ENCODE assay signal across 8 mouse cellular contexts in genomic region chr10:13473833-13474567, GRCm38 (mm10). TPM values are rescaled to one million over a fixed set of nuclear protein-coding genes. Genes with fewer than 3 reads are reported as not detected.
A peak's percentile ranks its signal among the peaks of the same experiment; 100 is the strongest.
DNase-seq lines count a peak whose midpoint lies in the region; ATAC-seq and TF ChIP-seq lines count a peak whose summit lies in the region.

TSS of gene Phactr2 (minus strand) at chr10:13474412.

- peak within 1 kb of the TSS; percentile 73 for H3K9ac ChIP-seq in embryonic facial prominence, embryonic 12.5 days
- peak within 1 kb of the TSS; percentile 69 for H3K9ac ChIP-seq in heart, embryonic 14.5 days (ENCODE audit: low read length)
- peak within 1 kb of the TSS; percentile 80 for H3K9ac ChIP-seq in kidney, postnatal 0 days (ENCODE audit: low read depth, low read length)
- H3K9ac ChIP-seq in neural tube, embryonic 13.5 days: peak within 1 kb of the TSS; percentile 81

- peak; percentile 83 for ATAC-seq in embryonic facial prominence, embryonic 12.5 days (ENCODE audit: insufficient number of reproducible peaks, insufficient read depth, low FRiP score, low TSS enrichment)
- ATAC-seq in heart, embryonic 14.5 days (ENCODE audit: insufficient number of reproducible peaks, insufficient read depth, low FRiP score, low read depth): peak; percentile 63
- ATAC-seq in kidney, postnatal 0 days (replicated peaks; ENCODE audit: low FRiP score, low read depth): peak; percentile 84
- ATAC-seq in neural tube, embryonic 13.5 days (ENCODE audit: low read depth): peak; percentile 87

- no peaks in the 10 kb centered on the region for H3K4me1 ChIP-seq in embryonic facial prominence, embryonic 12.5 days
- peaks cover 9 to 13% of the 10 kb centered on the region in 2 experiments; a peak in 2 of 4 replicates for H3K4me1 ChIP-seq in heart, embryonic 14.5 days (ENCODE audit: control insufficient read depth in 2 of 2, insufficient read depth in 2 of 2, low read length in 2 of 2)
- H3K4me1 ChIP-seq in kidney, postnatal 0 days (replicated peaks; ENCODE audit: insufficient read depth, low read length): peaks cover 5% of the 10 kb centered on the region; the same call in 1 of the 2 replicates
- H3K4me1 ChIP-seq in neural tube, embryonic 13.5 days (replicated peaks): peaks cover 20% of the 10 kb centered on the region
- peaks cover 18% of the 10 kb centered on the region for H3K4me1 ChIP-seq in thymus, adult 2 months (replicated peaks; ENCODE audit: control insufficient read depth, insufficient read depth, low read length)

- no peaks in the 10 kb centered on the region for H3K36me3 ChIP-seq in embryonic facial prominence, embryonic 12.5 days
- H3K36me3 ChIP-seq in heart, embryonic 14.5 days (ENCODE audit: control insufficient read depth, insufficient read depth, low read length): no peaks in the 10 kb centered on the region
- H3K36me3 ChIP-seq in kidney, postnatal 0 days (ENCODE audit: insufficient read depth, low read length): no peaks in the 10 kb centered on the region
- H3K36me3 ChIP-seq in neural tube, embryonic 13.5 days: no peaks in the 10 kb centered on the region
- H3K36me3 ChIP-seq in thymus, adult 2 months (ENCODE audit: control insufficient read depth, insufficient read depth, low read length): no peaks in the 10 kb centered on the region

- H3K27ac ChIP-seq in left cerebral cortex, adult 2 months: no peak within 1 kb of the TSS
- H3K27ac ChIP-seq in embryonic facial prominence, embryonic 12.5 days: no peak within 1 kb of the TSS
- H3K27ac ChIP-seq in heart, embryonic 14.5 days (replicated peaks in 1 of 2; ENCODE audit: control insufficient read depth in 1 of 2, insufficient read depth in 1 of 2, low read depth in 2 of 2, low read length in 2 of 2): no peak within 1 kb of the TSS; a peak in 1 of 4 replicates
- H3K27ac ChIP-seq in kidney, postnatal 0 days: peak within 1 kb of the TSS; percentile 77
- no peak within 1 kb of the TSS for H3K27ac ChIP-seq in neural tube, embryonic 13.5 days (replicated peaks)
- H3K27ac ChIP-seq in thymus, adult 2 months (ENCODE audit: control insufficient read depth, insufficient read depth, low read length): no peak within 1 kb of the TSS

- peak within 1 kb of the TSS; percentile 96 for H3K4me2 ChIP-seq in embryonic facial prominence, embryonic 12.5 days (replicated peaks)
- peak within 1 kb of the TSS; percentile 96 for H3K4me2 ChIP-seq in heart, embryonic 14.5 days (ENCODE audit: low read length)
- H3K4me2 ChIP-seq in kidney, postnatal 0 days (ENCODE audit: low read length): peak within 1 kb of the TSS; percentile 99
- H3K4me2 ChIP-seq in neural tube, embryonic 13.5 days: peak within 1 kb of the TSS; percentile 100

- H3K4me3 ChIP-seq in left cerebral cortex, adult 2 months: peak within 1 kb of the TSS; percentile 66
- peak within 1 kb of the TSS; percentile 55 for H3K4me3 ChIP-seq in embryonic facial prominence, embryonic 12.5 days
- peak within 1 kb of the TSS; percentile 75 to 92 for H3K4me3 ChIP-seq in heart, embryonic 14.5 days (ENCODE audit: control insufficient read depth in 1 of 2, insufficient read depth in 1 of 2, low read depth in 1 of 2, low read length in 2 of 2)
- peak within 1 kb of the TSS; percentile 76 for H3K4me3 ChIP-seq in kidney, postnatal 0 days (replicated peaks; ENCODE audit: low read depth, low read length)
- peak within 1 kb of the TSS; percentile 68 for H3K4me3 ChIP-seq in neural tube, embryonic 13.5 days
- H3K4me3 ChIP-seq in thymus, adult 2 months (ENCODE audit: control insufficient read depth, insufficient read depth, low read length): peak within 1 kb of the TSS; percentile 57

- intact Hi-C loops in left cerebral cortex, adult 2 months (cut with DNase I): no loop called here

- H3K27me3 ChIP-seq in embryonic facial prominence, embryonic 12.5 days: peaks cover 34% of the 10 kb centered on the region
- H3K27me3 ChIP-seq in heart, embryonic 14.5 days (ENCODE audit: control insufficient read depth, insufficient read depth, low read length): peaks cover 11% of the 10 kb centered on the region; the same call in 1 of the 2 replicates
- H3K27me3 ChIP-seq in kidney, postnatal 0 days (ENCODE audit: insufficient read depth, low read length): no peaks in the 10 kb centered on the region
- H3K27me3 ChIP-seq in neural tube, embryonic 13.5 days: peaks cover 52% of the 10 kb centered on the region
- H3K27me3 ChIP-seq in thymus, adult 2 months (ENCODE audit: control insufficient read depth, insufficient read depth, low read length): no peaks in the 10 kb centered on the region

- TF ChIP-seq CTCF in left cerebral cortex, adult 2 months (IDR thresholded peaks at IDR 0.05): no peak
- TF ChIP-seq CTCF in kidney, postnatal 0 days (IDR thresholded peaks at IDR 0.05; ENCODE audit: low read depth): no peak
- 0 out of 2 replicates have a peak, but pooled peaks have one; percentile 24 for TF ChIP-seq CTCF in thymus, adult 2 months (IDR thresholded peaks at IDR 0.05; ENCODE audit: borderline replicate concordance, control insufficient read depth, extremely low read depth, insufficient read depth, low read length, poor library complexity)

- TF ChIP-seq POLR2A in thymus, adult 2 months (IDR thresholded peaks at IDR 0.05; ENCODE audit: control insufficient read depth, extremely low read depth, insufficient read depth, low read length, poor library complexity): no peak

- H3K9me3 ChIP-seq in embryonic facial prominence, embryonic 12.5 days: no peaks in the 10 kb centered on the region
- H3K9me3 ChIP-seq in heart, embryonic 14.5 days (ENCODE audit: control insufficient read depth, low read length): no peaks in the 10 kb centered on the region
- no peaks in the 10 kb centered on the region for H3K9me3 ChIP-seq in kidney, postnatal 0 days (replicated peaks; ENCODE audit: low read length)
- H3K9me3 ChIP-seq in neural tube, embryonic 13.5 days: no peaks in the 10 kb centered on the region

- DNase-seq in left cerebral cortex, adult 2 months (ENCODE audit: extremely low spot score in 1 of 2, low spot score in 2 of 2): peak; percentile 12 to 29
- DNase-seq in left cerebral cortex, adult 11 months (ENCODE audit: low spot score): no peak
- peak; percentile 66 for DNase-seq in kidney, postnatal 0 days (ENCODE audit: low spot score)
- DNase-seq in lung, adult 18-20 months: peak; percentile 25 to 31
- peak; percentile 64 for DNase-seq in thymus, adult 2 months

- under 1% methylated on average over 71 of the region's 71 CpGs for WGBS in embryonic facial prominence, embryonic 12.5 days
- under 1% methylated on average over 68 of the region's 71 CpGs for WGBS in heart, embryonic 14.5 days
- under 1% methylated on average over 63 of the region's 71 CpGs for WGBS in kidney, postnatal 0 days
- under 1% methylated on average over 68 of the region's 71 CpGs for WGBS in neural tube, embryonic 13.5 days
- under 1% methylated on average over 70 of the region's 71 CpGs for WGBS in thymus, adult 2 months

RNA-seq across cellular contexts. Expression of gene Phactr2, which starts in this region (rescaled TPM):
- total RNA-seq in left cerebral cortex, adult 2 months (2021): 10 to 100 TPM; 28.8 to 31.5 TPM
- 25.1 and 27.2 TPM in 2 replicates for polyA plus RNA-seq in embryonic facial prominence, embryonic 12.5 days (2016; fragmentation: Nextera tagmentation; extraction: Ambion mirVana)
- polyA plus RNA-seq in heart, embryonic 14.5 days (2014; fragmentation: Nextera tagmentation; extraction: Ambion mirVana): 78.8 and 80.1 TPM in 2 replicates
- polyA plus RNA-seq in kidney, postnatal 0 days (2015; fragmentation: Nextera tagmentation; extraction: Ambion mirVana): 23.7 and 26.4 TPM in 2 replicates
- 11.3 and 11.4 TPM in 2 replicates for polyA plus RNA-seq in neural tube, embryonic 13.5 days (2015; fragmentation: Nextera tagmentation; extraction: Ambion mirVana)
- 3.4 and 3.7 TPM in 2 replicates for polyA plus RNA-seq in thymus, adult 2 months (2012; rRNA removed)
